Mouse (Mus musculus): ENCODE measurements around the gene Krtap24-1.

The Krtap24-1 gene

GRCm38 (mm10) chr16:88611922-88612321 is at the start of gene Krtap24-1:
Gene Krtap24-1 (minus strand): TSS chr16:88612279.
- DNase-seq (ENCODE audit: extremely low read depth, low read depth, low spot score) = no peak

DNA sequence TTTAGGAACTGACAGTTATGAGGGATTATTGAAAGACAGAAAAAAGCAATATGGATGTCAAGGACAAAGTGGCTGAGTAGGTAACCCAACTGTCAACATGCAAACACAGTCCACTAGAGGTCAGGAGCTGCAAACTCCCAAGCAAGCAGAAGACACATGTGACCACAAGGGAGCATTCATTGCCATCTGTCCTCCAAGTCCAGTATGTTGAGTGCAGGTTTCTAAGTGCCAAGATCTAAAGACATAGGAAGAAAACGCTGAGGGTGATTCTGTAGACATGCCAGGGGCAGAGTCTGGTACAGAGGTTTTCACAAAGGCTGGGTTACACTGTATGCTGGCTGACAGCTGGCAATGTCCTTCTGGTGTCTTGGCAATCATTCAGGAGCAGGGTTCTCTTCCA is 45.3 kb upstream of the Krtap24-1 start:
- no peak for DNase-seq (ENCODE audit: extremely low read depth, low read depth, low spot score)

- DNase-seq (ENCODE audit: extremely low read depth, low read depth, low spot score) = no peak
Observed at GRCm38 (mm10) chr16:88651952-88652351, 39.9 kb upstream of the Krtap24-1 start.

DNA sequence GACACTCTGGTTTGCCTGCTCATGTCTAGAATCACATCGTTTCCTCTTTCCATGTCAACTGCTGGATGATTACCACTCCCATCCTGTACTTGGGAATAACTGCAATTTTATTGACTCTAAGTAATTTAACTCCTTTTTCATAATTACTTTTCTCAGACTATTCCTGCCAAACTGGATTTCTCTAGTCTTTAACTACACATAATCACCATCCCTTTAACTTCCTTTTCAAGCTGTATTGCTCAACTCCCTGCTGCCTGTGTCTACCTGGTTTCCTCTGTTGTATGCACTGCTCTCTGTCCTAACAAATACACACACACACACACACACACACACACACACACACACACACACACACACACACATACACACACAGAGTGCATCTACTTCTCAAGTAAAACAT is 39.0 kb upstream of the Krtap24-1 start:
- no peak for DNase-seq (ENCODE audit: extremely low read depth, low read depth, low spot score)

DNA sequence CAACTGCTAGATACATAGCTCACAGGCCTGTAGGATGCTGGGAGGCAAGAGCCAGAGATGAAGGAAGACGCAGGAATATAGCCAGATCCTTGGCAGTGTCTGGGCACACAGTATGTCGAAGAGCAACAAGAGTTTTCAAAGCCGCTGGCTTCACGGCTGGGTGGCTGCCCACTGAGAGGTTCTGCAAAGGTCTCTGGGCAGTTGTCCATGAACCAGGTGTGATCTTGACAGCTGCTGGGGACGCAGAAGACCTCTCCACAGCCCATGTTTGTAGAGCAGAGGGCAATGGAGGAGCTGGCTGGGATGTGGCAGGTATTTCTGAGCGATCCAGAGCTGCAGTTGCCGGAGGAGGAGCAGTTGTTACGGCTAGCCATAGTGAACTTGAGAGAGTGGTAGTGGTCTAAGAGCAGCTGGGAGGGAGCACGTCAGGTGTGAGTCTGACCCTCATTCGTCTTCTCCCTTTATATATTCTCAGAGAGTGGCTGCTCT is 35.3 kb upstream of the Krtap24-1 start, which contains the start of gene Krtap26-1:
Gene Krtap26-1 (minus strand): TSS at position 439 of the 489 bp plus-strand sequence.
- no peak for DNase-seq (ENCODE audit: extremely low read depth, low read depth, low spot score)

DNA sequence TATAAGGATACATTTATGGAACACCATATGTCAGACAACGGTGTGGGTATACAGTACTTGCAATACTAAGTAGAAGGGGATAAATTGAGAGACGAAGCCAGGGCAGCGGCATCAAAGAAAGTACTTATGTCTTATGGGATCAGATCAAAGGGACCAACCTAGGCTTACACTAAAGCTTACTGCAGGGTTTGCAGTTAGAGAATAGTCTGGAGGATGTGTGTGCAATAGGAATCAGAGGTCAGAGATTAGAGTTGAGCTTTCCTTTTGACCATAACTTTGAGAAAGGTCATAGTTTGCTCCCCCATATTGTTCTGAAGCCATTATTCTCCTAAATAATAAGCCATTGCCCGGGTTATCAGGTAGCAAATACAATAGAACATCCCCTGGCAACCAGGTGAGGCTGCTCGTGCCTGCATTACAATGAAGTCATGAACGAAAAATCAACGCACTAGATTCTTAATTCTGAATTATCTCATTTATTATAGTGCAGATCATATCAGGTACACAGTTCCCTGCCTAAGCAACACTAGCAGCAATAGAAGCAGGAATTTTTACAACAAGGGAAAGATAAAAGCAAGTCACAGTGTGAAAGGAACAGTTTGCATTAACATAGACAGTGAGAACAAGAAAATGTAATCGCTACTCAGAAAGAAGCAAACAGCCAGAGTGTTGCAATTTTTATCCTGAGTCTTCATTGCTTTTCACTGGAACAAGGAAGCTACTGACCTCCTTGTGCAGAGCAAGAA is 34.5 kb upstream of the Krtap24-1 start:
- no peak for DNase-seq (ENCODE audit: extremely low read depth, low read depth, low spot score)

- DNase-seq (ENCODE audit: extremely low read depth, low read depth, low spot score) = no peak
Observed at GRCm38 (mm10) chr16:88640053-88640452, 28.0 kb upstream of the Krtap24-1 start.

- DNase-seq (ENCODE audit: extremely low read depth, low read depth, low spot score) = no peak
Observed at GRCm38 (mm10) chr16:88635142-88635541, 23.1 kb upstream of the Krtap24-1 start.

DNA sequence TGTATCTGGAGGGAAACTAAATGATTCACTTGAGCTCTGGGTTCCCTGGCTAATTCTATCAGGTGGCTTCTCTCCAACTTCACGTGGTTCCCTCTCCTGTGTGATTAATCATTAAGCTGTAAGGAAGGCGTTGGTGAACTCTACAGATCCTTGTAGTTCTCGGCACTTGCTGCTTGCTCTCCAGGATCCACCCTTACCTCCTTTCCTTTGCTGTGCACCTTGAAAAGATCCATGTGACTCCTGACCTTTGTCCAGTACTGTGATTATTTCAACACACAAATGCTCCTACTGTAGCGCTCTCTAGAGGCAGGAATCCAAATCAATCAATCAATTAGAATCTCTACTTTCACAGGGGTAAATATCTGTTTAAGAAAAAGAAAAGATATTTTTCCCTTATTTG is 19.4 kb upstream of the Krtap24-1 start:
- no peak for DNase-seq (ENCODE audit: extremely low read depth, low read depth, low spot score)

GRCm38 (mm10) chr16:88627566-88627965 is 15.5 kb upstream of the Krtap24-1 start, which contains the start of gene 2310079G19Rik:
Gene 2310079G19Rik (minus strand): TSS chr16:88627666.
- DNase-seq (ENCODE audit: extremely low read depth, low read depth, low spot score) = no peak

- DNase-seq (ENCODE audit: extremely low read depth, low read depth, low spot score) = no peak
Observed at GRCm38 (mm10) chr16:88612712-88613111, 633 bp upstream of the Krtap24-1 start.

DNA sequence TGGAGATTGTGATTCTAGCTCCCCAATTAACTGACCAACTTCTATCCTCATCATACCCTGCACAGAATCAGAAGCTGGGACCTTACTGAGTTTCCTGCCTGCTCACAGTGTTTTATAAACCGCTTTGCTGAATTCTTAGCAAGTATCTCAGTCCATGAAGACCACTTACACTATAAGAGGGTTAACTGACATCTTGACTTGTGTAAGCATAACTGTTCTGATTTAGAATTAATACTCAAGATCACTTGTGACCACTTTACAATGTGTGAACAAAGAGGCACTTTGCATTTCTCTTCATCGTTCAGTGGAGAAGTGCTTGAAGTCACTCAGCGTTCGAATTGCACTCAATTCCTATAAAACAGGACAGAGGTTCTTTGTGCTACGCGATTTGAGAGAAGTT is 7.5 kb downstream of the Krtap24-1 start:
- no peak for DNase-seq (ENCODE audit: extremely low read depth, low read depth, low spot score)

DNA sequence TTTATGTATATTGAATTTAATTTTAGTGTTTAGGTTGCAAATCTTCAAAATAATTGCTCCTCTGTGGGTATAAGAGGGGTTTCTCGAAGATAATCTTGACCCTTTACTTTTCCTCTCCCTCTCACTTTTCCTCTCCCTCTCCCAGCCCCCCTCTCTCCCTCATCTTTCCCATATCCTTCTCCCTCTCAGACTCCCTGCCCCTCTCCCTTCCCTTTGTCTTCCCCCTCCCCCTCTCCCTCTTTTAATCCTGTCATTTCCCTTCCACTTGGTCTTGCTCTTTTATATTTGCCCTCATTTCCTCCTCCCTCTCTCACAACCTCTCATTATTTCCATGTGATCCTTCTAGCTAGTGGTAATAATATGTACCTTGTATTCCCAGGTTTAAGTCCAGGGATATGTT is 9.6 kb downstream of the Krtap24-1 start:
- DNase-seq (ENCODE audit: extremely low read depth, low read depth, low spot score) = no peak

GRCm38 (mm10) chr16:88600303-88600702 is 11.8 kb downstream of the Krtap24-1 start:
- DNase-seq (ENCODE audit: extremely low read depth, low read depth, low spot score) = no peak

DNA sequence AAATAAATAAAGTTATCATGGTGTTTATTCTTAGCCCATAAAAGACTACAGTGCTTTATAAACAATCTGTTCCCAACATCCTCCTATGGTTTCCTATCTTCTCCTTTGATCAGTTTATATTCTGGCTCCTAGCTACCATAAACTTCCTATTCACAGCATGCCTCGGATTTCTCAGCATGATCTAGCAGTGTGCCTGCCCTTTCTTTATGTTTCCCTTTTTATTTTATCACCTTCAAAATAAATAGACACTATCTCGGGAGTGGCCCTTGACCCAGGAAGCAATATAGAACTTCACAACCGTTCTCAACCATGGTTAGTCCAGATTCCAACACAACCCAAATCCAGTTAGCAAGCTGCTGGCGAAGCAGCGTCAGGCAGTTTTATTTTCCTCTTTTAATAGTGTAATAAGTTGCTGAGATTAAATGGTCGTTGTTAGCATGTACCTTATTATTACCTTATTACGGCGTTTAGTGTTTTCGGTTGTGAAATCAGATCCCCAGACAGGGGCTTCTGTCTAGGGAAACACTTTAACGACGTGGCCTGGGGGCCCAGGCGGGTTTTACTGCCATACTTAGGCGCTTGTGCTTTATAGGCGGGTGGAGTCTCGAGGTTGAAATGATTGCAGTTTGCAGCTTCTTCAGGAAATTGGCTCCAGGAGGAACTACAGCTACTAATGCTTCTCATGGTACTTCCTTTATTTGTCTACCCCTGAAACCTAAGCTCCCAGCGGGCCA is 12.4 kb downstream of the Krtap24-1 start:
- no peak for DNase-seq (ENCODE audit: extremely low read depth, low read depth, low spot score)

DNA sequence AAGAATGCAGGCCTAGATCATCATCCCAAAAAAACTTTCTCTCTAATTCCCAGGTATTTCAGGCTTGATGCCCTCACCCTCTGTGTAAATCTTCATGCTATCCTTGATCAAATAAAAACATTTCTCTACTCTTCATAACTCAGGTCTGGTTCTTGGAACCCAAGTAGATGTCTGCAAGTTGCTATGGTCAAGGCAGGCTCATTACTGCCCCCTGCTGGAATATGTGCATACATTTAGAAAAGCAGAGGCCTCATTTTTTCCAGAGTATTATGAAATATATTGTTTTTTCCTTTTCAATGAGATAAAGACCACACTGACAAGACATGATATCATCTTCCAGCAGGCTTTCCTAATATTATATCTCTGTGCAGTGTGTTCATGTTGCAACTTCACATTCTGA is 19.3 kb downstream of the Krtap24-1 start:
- DNase-seq (ENCODE audit: extremely low read depth, low read depth, low spot score) = no peak

- DNase-seq (ENCODE audit: extremely low read depth, low read depth, low spot score) = no peak
Observed at GRCm38 (mm10) chr16:88583338-88583737, 28.7 kb downstream of the Krtap24-1 start.

DNA sequence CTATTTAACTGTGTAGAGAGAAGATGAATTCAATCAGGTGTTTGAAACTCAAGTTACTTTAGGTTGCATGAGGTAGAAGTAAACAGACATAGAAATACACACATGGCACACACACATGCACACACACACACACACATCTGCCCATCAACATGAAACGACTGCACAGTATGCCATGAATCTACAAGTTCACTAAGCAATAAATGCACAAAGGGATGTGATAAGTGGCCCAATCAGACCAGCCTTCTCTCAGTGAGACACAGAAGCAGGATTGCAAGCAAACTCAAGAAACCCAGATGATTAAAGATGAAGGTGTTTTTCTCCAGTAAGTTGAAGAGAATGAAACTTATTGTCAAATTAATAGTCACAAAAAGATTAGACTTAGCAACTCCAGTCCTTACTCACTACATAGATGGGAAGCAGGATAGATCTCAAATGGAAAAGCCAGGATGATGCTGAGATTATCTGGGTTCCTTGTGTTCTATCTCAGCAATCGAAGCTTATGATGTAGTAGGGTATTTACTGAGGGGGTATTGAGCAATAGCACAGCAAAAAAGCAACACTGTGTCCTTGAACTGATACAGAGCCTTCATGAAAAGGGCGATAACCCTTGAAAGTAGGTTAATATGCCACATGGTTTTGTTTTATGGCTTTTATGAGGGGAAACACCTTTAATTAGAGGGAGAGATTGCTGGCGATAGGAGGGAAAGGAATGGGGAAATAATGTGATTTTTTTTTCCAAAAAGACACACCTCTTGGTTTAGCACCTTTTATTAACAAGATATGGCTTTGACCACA is 36.0 kb downstream of the Krtap24-1 start:
- DNase-seq (ENCODE audit: extremely low read depth, low read depth, low spot score) = no peak

- DNase-seq (ENCODE audit: extremely low read depth, low read depth, low spot score) = no peak
Observed at GRCm38 (mm10) chr16:88572904-88573404, 39.1 kb downstream of the Krtap24-1 start.

DNA sequence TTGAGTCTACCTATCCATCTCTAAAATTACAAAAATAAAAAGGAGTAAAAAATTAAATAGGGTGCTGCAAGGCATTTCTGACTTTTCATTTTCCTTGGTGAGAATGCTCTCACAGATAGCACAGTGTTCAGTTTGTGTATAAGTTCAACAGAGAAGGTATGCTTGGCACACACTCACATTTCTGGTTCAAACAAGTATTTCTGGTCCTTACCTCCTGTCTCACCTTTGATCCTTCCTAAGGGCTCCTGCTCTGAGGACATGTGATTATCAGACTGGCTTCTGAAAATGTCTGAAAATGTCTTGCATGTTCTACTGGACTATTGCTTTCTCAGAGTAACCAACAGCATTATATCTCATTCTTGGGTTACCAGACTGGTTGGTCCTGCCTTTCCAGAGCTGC is 41.9 kb downstream of the Krtap24-1 start:
- DNase-seq (ENCODE audit: extremely low read depth, low read depth, low spot score) = no peak

DNA sequence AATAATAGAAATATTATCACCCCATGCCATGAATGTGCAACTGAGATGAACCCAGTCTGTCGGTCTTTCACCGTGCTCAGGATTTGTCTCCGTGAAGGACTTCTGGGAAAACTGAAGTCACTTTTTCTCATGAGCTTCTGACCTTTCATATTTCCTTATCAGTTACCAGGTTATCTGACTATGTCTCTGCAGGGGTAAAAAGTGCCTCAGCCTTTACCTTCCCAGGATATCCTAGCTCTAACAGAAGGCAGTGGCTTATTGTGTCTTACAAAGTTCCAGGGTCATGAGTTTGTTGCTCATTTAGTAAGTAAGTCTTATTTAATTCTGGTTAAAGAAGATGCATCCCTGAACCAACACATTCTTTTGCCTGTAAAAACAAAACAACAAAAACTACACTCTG is 42.3 kb downstream of the Krtap24-1 start:
- DNase-seq (ENCODE audit: extremely low read depth, low read depth, low spot score) = no peak
